8 mouse cellular contexts compared by ENCODE assay signal in the genomic region with DNA sequence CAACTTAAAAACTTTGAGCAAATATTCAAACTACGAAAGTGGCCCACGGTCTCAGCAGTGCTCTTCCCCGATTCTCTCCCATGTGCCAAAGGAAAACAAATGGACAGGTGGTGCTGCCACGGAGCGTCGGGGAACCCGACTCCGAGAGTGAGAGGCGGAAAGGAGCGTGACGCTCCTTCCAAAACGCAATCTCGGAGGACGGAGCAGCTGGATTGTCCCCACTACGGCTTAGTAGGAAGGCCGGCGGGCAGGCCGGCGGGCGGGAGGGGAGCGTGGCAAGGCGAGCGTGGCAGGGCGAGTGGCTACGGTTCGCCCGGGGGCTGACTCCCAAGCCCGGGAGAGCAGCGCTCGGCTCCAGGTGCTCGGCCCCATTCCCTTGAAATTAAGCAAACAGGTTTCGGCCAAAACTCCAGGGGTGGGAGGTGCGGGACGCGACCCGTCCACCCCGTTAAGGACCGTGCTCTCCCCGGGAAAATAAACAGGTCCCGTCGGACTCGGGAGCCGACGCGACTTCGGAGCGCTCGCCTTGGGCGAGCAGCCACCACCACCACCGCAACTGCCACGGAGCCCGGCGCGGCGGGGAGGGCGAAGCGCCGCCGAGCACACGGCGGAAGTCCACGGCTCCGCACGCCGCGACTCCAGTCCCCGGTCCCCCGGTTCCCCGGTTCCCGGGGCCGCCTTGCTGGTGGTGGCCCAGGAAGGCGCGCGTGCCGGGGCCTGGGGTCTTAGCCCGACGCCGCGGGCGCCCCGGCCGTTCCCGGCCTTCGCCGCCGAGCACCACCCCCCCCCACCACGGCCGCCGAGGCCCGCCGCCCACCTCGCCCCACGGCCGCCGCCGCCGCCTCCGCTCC. TPM values are rescaled to one million over a fixed set of nuclear protein-coding genes. Genes with fewer than 3 reads are reported as not detected.
DNase-seq lines count a peak whose midpoint lies in the region; ATAC-seq and TF ChIP-seq lines count a peak whose summit lies in the region.

No protein-coding gene starts in this region.

- DNase-seq in CD4-positive helper T cell, adult 2 months (ENCODE audit: low read depth, low spot score) = peak; percentile 65
- DNase-seq in brain, adult 2 months (ENCODE audit: low read depth, low spot score) = peak; percentile 73
- DNase-seq in kidney, postnatal 0 days (ENCODE audit: low spot score) = peak; percentile 60
- peak; percentile 11 to 33 (median 15) for DNase-seq in liver, embryonic 14.5 days (ENCODE audit: low read depth in 3 of 3, low spot score in 3 of 3)

- peak overlapping the region; percentile 99 for H3K27ac ChIP-seq in heart, embryonic 12.5 days (ENCODE audit: poor library complexity, severe bottlenecking)
- H3K27ac ChIP-seq in kidney, postnatal 0 days = peak overlapping the region; percentile 99
- H3K27ac ChIP-seq in liver, embryonic 14.5 days = peak overlapping the region; percentile 97
- H3K27ac ChIP-seq in neural tube, embryonic 14.5 days (ENCODE audit: low read depth, low read length) = peak overlapping the region; percentile 96
- H3K27ac ChIP-seq in testis, adult 2 months (ENCODE audit: control insufficient read depth, insufficient read depth, low read depth, low read length) = peak overlapping the region; percentile 94

- no peaks in the 10 kb centered on the region for H3K9me3 ChIP-seq in erythroblast, embryonic 14.5 days (ENCODE audit: control insufficient read depth, low read length)
- H3K9me3 ChIP-seq in heart, embryonic 12.5 days (replicated peaks) = no peaks in the 10 kb centered on the region
- H3K9me3 ChIP-seq in kidney, postnatal 0 days (replicated peaks; ENCODE audit: low read length) = no peaks in the 10 kb centered on the region
- H3K9me3 ChIP-seq in liver, embryonic 14.5 days (ENCODE audit: control insufficient read depth, low read length) = no peaks in the 10 kb centered on the region
- no peaks in the 10 kb centered on the region for H3K9me3 ChIP-seq in neural tube, embryonic 14.5 days (ENCODE audit: control insufficient read depth, low read length)

- no peak for TF ChIP-seq CTCF in kidney, postnatal 0 days (IDR thresholded peaks at IDR 0.05; ENCODE audit: low read depth)
- TF ChIP-seq CTCF in liver, embryonic 14.5 days (IDR thresholded peaks at IDR 0.05; ENCODE audit: low read depth) = no peak
- TF ChIP-seq CTCF in testis, adult 2 months (IDR thresholded peaks at IDR 0.05; ENCODE audit: control insufficient read depth, insufficient read depth, insufficient replicate concordance, low read depth, low read length) = no peak

- peak overlapping the region; percentile 74 for H3K4me2 ChIP-seq in heart, embryonic 12.5 days
- peak overlapping the region; percentile 91 for H3K4me2 ChIP-seq in kidney, postnatal 0 days (ENCODE audit: low read length)
- peak overlapping the region; percentile 89 for H3K4me2 ChIP-seq in liver, embryonic 14.5 days (ENCODE audit: low read depth)
- H3K4me2 ChIP-seq in neural tube, embryonic 14.5 days (ENCODE audit: low read depth, low read length) = peak overlapping the region; percentile 91

- ATAC-seq in heart, embryonic 12.5 days (ENCODE audit: insufficient number of reproducible peaks, low FRiP score) = peak; percentile 9
- no peak for ATAC-seq in kidney, postnatal 0 days (replicated peaks; ENCODE audit: low FRiP score, low read depth)
- peak; percentile 0; the same call in 1 of the 2 replicates for ATAC-seq in liver, embryonic 14.5 days (ENCODE audit: insufficient read depth)
- ATAC-seq in neural tube, embryonic 14.5 days (ENCODE audit: low read depth) = peak; percentile 1; the same call in 1 of the 2 replicates

- TF ChIP-seq EP300 in liver, embryonic 14.5 days (IDR thresholded peaks at IDR 0.05; ENCODE audit: low read depth) = no peak

- under 1% methylated on average over 90 of the region's 98 CpGs for WGBS in heart, embryonic 12.5 days
- under 1% methylated on average over 74 of the region's 98 CpGs for WGBS in kidney, postnatal 0 days
- WGBS in liver, embryonic 14.5 days (ENCODE audit: insufficient replicate concordance) = under 1% methylated on average over 83 of the region's 98 CpGs
- WGBS in neural tube, embryonic 14.5 days = under 1% methylated on average over 74 of the region's 98 CpGs

- H3K36me3 ChIP-seq in erythroblast, embryonic 14.5 days (ENCODE audit: control insufficient read depth) = peaks cover 32% of the 10 kb centered on the region
- 0 out of 2 replicates have a peak, but pooled peaks cover 2% of the 10 kb centered on the region for H3K36me3 ChIP-seq in heart, embryonic 12.5 days
- H3K36me3 ChIP-seq in kidney, postnatal 0 days (ENCODE audit: insufficient read depth, low read length) = no peaks in the 10 kb centered on the region
- H3K36me3 ChIP-seq in liver, embryonic 14.5 days (replicated peaks; ENCODE audit: control insufficient read depth, insufficient read depth, low read depth) = peaks cover 5% of the 10 kb centered on the region
- no peaks in the 10 kb centered on the region for H3K36me3 ChIP-seq in neural tube, embryonic 14.5 days (ENCODE audit: control insufficient read depth, insufficient read depth, low read length)
- H3K36me3 ChIP-seq in testis, adult 2 months (ENCODE audit: control insufficient read depth, insufficient read depth, low read length) = no peaks in the 10 kb centered on the region

- peak overlapping the region; percentile 99 for H3K9ac ChIP-seq in heart, embryonic 12.5 days
- peak overlapping the region; percentile 98 for H3K9ac ChIP-seq in kidney, postnatal 0 days (ENCODE audit: low read depth, low read length)
- H3K9ac ChIP-seq in liver, embryonic 14.5 days (replicated peaks) = peak overlapping the region; percentile 95
- peak overlapping the region; percentile 86 for H3K9ac ChIP-seq in neural tube, embryonic 14.5 days (replicated peaks; ENCODE audit: low read depth, low read length)

- peak overlapping the region; percentile 98 for H3K4me3 ChIP-seq in erythroblast, embryonic 14.5 days (replicated peaks)
- peak overlapping the region; percentile 99 for H3K4me3 ChIP-seq in heart, embryonic 12.5 days
- H3K4me3 ChIP-seq in kidney, postnatal 0 days (replicated peaks; ENCODE audit: low read depth, low read length) = peak overlapping the region; percentile 87
- peak overlapping the region; percentile 80 to 99 for H3K4me3 ChIP-seq in liver, embryonic 14.5 days (ENCODE audit: insufficient read depth in 1 of 2, low read depth in 2 of 2, low read length in 2 of 2)
- H3K4me3 ChIP-seq in neural tube, embryonic 14.5 days (ENCODE audit: low read depth, low read length) = peak overlapping the region; percentile 93
- peak overlapping the region; percentile 98 for H3K4me3 ChIP-seq in testis, adult 2 months (ENCODE audit: control insufficient read depth, low read depth, low read length)

- peak; percentile 23; the same call in 1 of the 2 replicates for TF ChIP-seq POLR2A in testis, adult 2 months (IDR thresholded peaks at IDR 0.05; ENCODE audit: control insufficient read depth, low read depth, low read length)

- peaks cover 30% of the 10 kb centered on the region for H3K27me3 ChIP-seq in erythroblast, embryonic 14.5 days (ENCODE audit: control insufficient read depth)
- peaks cover 12% of the 10 kb centered on the region for H3K27me3 ChIP-seq in heart, embryonic 12.5 days (replicated peaks)
- H3K27me3 ChIP-seq in kidney, postnatal 0 days (ENCODE audit: insufficient read depth, low read length) = peaks cover 7% of the 10 kb centered on the region; the same call in 1 of the 2 replicates
- H3K27me3 ChIP-seq in liver, embryonic 14.5 days (ENCODE audit: control insufficient read depth, insufficient read depth, low read length) = peaks cover 10% of the 10 kb centered on the region
- H3K27me3 ChIP-seq in neural tube, embryonic 14.5 days (ENCODE audit: control insufficient read depth, insufficient read depth, low read length) = peaks cover 8% of the 10 kb centered on the region
- no peaks in the 10 kb centered on the region for H3K27me3 ChIP-seq in testis, adult 2 months (ENCODE audit: control insufficient read depth, insufficient read depth, low read length)

- H3K4me1 ChIP-seq in erythroblast, embryonic 14.5 days (ENCODE audit: control insufficient read depth) = peaks cover 48% of the 10 kb centered on the region
- peaks cover 17% of the 10 kb centered on the region for H3K4me1 ChIP-seq in heart, embryonic 12.5 days (replicated peaks)
- H3K4me1 ChIP-seq in kidney, postnatal 0 days (replicated peaks; ENCODE audit: insufficient read depth, low read length) = peaks cover 8% of the 10 kb centered on the region; the same call in 1 of the 2 replicates
- H3K4me1 ChIP-seq in liver, embryonic 14.5 days (replicated peaks; ENCODE audit: control insufficient read depth in 2 of 2, insufficient read depth in 2 of 2, low read length in 1 of 2) = peaks cover 9 to 17% of the 10 kb centered on the region in 2 experiments
- peaks cover 21% of the 10 kb centered on the region for H3K4me1 ChIP-seq in neural tube, embryonic 14.5 days (ENCODE audit: control insufficient read depth, insufficient read depth, low read length)
- peaks cover 5% of the 10 kb centered on the region; the same call in 1 of the 2 replicates for H3K4me1 ChIP-seq in testis, adult 2 months (ENCODE audit: control insufficient read depth, insufficient read depth, low read length)

RNA-seq across cellular contexts. Expression of a gene that starts 1.0 kb away (rescaled TPM):
- 0.45 and 0.73 TPM in 2 replicates for polyA plus RNA-seq in erythroblast, embryonic 14.5 days (2012)
- 68.0 and 75.4 TPM in 2 replicates for polyA plus RNA-seq in heart, embryonic 12.5 days (2016; fragmentation: Nextera tagmentation; extraction: Ambion mirVana)
- 69.8 and 73.1 TPM in 2 replicates for polyA plus RNA-seq in kidney, postnatal 0 days (2015; fragmentation: Nextera tagmentation; extraction: Ambion mirVana)
- polyA plus RNA-seq in liver, embryonic 14.5 days (2012; rRNA removed) = 8.3 and 19.2 TPM in 2 replicates
- 36.2 and 38.2 TPM in 2 replicates for polyA plus RNA-seq in liver, embryonic 14.5 days (2014; fragmentation: Nextera tagmentation; extraction: Ambion mirVana)
- 97.9 and 112 TPM in 2 replicates for polyA plus RNA-seq in neural tube, embryonic 14.5 days (2014; fragmentation: Nextera tagmentation; extraction: Ambion mirVana)
- polyA plus RNA-seq in testis, adult 2 months (2012; rRNA removed) = 24.0 and 29.9 TPM in 2 replicates

Comparison
In these comparisons a context has a peak if more than half of its experiments do, and no peak if none do; other contexts are left out.
1. DNase-seq: peak in every context shown above with its lines; median percentile 73 in brain, adult 2 months; 65 in CD4-positive helper T cell, adult 2 months; 60 in kidney, postnatal 0 days; 15 in liver, embryonic 14.5 days.